Mouse (Mus musculus) kidney, adult 9 months (tissue): ENCODE results near the gene Dscam.
A peak's percentile ranks its signal among the peaks of the same experiment; 100 is the strongest.

Experiments
- DNase-seq: peaks from one replicate; pipeline ENCODE4 v3.0.0; 2022

The Dscam gene

DNA sequence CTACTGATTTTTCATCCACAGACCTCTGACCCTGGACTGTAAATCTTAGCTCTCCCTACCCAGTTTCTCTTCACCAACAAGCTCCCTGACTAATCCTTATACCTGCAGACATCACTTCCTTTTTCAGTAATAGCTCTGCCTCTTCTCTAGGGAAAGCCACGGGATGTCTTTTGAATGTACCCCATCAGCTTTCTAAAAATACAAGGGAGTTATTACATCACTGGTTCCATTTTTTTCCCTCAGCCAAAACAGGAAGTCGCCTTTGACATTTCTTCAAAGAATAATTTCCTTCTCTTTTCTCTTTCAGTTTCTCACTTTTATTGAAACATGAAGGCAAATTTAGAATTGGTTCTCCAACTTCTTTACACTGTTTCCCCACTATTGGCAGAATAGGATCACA is 67.5 kb downstream of the Dscam start:
- no peak for DNase-seq

DNA sequence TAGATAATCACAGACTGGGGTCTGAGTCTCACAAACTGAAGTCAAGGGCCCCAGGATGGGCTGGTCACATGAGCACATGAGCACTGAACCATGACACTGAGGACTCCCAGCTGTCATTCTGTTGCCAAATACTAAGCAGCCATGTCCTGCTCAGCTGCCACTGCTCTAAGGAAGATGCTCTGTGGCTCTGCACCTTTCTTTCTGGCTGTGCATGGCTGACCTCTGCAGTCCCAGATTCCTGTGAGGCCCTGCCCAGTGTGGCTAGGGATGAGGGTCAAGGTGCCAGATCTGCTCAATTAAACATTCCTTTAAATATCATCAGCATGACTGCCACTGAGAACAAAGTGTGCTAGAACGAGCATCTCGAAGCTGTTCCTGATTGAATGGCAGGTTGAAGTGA is 70.5 kb downstream of the Dscam start:
- DNase-seq, result peak; percentile 4

- no peak for DNase-seq
Measured at GRCm38 (mm10) chr16:97098508-97098907, 72.0 kb downstream of the Dscam start.

DNA sequence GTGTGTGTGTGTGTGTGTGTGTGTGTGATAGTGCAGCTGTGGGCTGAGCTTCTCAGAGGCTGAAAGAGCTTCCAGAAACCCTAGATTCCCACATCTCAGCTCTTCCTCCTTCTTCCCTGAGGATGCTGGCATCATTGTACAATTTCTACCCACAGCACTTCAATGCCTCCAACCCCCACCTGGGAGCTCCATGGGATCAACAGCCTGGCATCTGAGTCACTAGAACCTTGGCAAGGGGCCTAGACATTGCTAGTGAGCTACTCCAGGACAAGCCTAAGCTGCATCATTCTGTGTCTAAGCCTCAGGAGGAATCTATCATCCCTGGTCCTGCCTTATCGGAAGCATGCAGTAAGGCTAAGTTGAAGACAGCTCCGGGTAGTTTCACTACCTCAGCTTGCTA is 73.8 kb downstream of the Dscam start:
- DNase-seq, result no peak

DNA sequence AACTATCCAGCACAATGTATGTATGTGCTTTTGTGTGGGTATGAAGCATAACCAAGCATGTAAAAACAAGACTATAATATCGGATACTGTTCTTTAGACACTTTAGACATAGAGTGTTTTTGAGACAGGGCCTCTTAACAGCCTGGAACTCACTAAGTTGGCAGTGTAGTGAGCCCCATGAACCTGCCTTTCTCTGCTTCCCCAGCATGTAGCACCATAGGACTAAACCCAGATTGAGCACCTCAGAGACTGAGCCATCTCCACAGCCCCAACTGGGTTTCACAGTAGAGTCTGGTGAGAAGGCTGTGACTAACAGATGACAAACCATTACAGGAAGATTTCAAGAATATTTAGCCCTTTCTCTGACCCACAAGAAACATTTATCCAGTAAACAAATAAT is 75.1 kb downstream of the Dscam start:
- no peak for DNase-seq

GRCm38 (mm10) chr16:97089339-97089738 is 81.2 kb downstream of the Dscam start:
- DNase-seq, result no peak

DNA sequence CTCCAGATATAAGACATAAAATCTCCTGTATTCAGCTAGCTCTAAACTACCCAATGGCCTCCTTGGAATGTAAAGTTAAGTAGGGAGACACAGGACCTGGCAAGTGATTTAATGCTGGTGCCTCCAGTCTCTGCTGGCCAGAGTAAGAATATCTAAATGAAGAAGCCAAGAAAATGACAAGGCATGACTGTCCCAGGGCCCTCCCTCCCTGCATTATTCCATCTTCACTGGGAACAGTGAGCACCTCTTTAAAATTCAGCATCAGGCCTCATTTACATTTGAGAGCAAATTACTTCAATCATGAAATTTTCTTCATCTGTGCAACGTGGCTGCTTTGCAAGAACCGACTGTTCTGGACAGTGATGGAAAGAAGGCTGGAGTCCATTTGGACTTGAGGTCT is 86.9 kb downstream of the Dscam start:
- no peak for DNase-seq

DNA sequence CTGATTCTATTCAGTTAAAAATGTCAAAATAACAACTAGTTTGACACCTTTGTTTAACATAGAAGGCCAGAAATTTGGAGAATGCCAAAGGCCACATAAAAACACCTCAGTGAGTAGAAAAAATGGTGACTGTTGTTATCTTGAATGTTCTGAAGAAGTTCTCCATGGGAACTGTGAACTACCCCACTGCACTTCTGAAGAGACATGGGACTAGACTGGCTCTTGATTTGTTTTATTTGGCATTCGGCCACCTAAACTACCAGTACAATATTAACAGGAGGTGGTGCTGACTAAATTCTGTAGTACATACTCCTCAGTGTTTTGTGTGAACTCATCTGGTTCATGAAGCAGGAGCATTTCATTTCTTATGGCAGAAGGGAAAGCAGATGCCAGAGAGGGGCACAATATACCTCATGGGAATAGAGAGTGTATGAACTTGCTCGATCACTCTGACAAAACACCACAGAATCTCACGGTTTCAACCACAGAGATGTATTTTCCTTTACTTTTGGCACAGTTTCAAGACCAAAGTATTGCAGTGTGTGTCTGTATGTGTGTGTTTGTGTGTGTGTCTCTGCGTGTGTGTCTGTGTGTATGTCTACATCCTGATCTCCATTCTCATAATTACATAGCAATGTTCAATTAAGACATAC is 94.5 kb downstream of the Dscam start:
- peak; percentile 39 for DNase-seq

DNA sequence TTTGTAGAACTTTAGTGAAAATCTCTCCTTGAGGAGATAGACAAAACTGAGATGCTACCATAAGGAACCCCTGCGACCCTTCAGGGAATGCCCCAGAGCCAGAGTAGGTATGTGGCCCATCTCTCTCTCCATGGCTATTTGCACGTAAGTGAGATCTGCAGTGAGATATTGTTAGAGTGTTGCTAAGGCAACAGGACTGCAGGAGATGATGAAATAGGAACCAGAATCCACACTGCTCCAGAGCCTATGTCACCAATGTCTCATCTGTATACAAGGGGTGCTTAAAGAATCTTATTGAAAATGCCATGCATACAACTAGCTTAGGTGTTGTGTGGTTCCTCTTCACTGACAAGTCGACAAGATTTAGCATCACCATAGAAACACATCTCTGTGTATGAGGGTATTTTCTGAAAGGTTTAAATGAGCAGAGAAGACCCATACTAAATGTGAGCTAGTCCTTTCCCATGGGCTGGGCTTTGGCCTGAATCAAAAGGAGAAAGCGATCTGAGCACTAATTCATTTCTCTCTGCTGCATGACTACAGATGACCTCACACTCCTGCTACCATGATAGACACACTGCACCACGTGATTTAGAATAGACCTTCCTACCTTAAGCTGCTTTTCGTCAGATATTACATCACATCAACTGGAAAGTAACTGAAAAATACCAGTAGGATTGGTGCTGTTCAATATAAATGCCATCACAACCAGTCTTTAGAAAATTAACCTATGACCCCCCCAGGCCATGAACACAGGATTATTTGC is 95.2 kb downstream of the Dscam start:
- DNase-seq, result no peak

GRCm38 (mm10) chr16:97073847-97074246 is 96.7 kb downstream of the Dscam start:
- DNase-seq, result no peak

DNA sequence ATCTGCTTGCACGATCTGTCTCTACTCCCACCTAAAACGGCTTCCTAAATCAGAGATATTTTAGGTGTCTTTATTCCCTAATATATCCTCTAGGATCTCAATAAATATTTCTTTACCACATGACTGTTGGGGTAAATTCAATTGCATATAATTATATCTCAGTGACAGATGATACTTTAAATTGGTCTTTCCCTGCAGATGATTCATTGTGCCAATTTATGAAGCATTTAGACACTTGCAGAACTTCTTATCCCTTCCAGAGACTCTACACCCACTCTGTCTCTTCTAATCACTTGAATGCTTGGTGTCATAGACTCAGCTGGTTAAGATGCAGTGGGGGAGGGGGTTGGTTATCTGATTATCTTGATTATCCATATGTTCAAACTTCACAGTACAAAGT is 97.9 kb downstream of the Dscam start:
- no peak for DNase-seq

- no peak for DNase-seq
Measured at GRCm38 (mm10) chr16:97066856-97067255, 103.7 kb downstream of the Dscam start.

DNA sequence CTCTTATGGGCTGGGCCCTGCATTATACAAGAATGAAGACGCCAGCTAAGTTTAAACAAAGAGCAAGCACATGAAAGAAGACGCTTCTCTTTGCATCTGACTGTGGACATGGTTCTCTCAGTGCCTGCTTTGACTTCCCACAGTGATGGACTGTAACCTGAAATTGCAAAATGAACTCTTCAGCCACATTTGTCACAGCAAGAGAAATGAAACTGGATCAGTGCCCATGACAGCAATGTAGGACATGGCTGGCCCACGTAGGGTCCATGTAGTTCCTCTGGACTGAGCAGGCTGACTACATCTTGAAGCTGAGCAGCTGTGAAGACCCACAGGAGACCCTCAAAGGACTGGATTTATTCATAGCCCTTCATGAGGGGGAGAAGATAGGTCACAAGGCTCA is 108.3 kb downstream of the Dscam start:
- no peak for DNase-seq

DNA sequence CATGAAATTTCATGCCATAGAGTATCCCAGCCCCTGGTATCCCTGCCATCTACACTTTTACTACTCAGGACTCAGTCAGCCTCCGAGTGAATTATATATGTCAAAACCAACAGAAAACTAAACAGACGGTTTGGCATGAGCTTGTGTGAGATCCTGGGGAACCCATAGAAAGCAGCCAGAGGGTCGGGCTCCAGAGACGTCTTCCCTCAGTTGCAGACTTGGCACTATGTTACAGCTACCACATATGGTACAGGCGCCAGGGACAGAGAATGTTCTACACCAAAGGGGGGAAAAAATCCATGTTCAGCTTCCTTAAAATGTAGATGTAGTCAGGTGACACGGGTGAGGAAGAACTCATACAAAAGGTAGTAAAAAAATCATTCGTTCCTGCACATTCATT is 109.2 kb downstream of the Dscam start:
- DNase-seq, result no peak

GRCm38 (mm10) chr16:97060736-97061135 is 109.8 kb downstream of the Dscam start:
- DNase-seq, result no peak

DNA sequence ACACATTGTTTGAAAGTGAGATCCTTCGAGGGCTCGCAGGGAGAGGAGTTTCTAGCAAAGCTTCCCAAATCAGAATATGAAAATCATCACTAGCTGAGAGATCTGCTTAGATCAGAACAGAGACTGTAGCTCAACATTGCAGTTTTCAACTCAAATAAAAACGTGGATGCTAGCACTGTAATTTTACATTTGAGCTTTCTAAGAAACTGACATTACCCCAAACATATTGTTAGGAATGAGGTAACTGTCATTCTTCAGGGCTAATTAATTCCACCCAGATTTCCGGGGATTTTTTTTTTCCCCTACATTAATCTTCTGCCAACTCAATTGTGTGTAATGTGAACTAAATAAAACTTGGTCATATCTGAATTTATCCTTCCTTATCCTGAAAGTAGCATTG is 110.3 kb downstream of the Dscam start:
- no peak for DNase-seq

GRCm38 (mm10) chr16:97035271-97035670 is 135.3 kb downstream of the Dscam start:
- DNase-seq, result no peak

- no peak for DNase-seq
Measured at GRCm38 (mm10) chr16:97033540-97034058, 137.0 kb downstream of the Dscam start.

- DNase-seq, result peak; percentile 6
Measured at GRCm38 (mm10) chr16:97027701-97028100, 142.9 kb downstream of the Dscam start.

- no peak for DNase-seq
Measured at GRCm38 (mm10) chr16:97026803-97027202, 143.7 kb downstream of the Dscam start.

DNA sequence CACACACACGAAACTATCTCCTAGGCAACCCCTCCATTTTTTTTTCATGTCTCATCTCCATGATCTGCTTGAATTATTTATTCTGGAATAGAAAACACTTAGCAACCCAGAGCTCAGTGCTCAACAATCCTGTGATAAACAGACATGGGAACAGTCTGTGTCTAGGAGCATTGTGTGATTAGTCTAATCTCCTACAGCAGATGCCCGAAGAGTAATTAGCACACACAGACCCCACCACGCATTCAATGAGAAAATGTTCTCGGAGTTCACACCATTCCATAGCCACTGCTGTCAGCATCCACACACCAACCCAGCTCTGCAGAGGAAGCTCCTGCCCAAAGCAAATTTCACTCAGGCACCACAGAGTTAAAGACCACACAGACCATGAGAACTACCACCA is 146.1 kb downstream of the Dscam start:
- no peak for DNase-seq

DNA sequence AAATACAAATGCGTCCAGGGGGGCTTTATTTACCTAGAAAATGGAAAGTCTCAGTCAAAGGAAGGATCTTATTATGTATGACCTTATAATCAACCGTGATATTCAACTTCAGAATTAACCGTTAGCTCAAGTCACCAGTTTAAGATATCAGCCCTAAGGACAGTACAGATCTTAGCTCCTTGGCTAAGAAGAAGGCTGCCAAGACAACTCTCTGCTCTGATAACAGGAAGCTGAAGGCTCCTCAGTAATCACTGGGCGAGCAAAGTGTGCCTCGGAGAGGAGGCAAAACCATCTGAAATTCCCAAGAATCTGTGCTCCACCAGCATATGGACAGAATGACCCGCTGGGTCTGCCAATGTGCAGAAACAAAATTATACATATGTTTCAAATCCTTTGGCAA is 149.1 kb downstream of the Dscam start:
- DNase-seq, result no peak

- no peak for DNase-seq
Measured at GRCm38 (mm10) chr16:97018304-97018703, 152.2 kb downstream of the Dscam start.

GRCm38 (mm10) chr16:97017171-97017738 is 153.3 kb downstream of the Dscam start:
- no peak for DNase-seq
